Mouse (Mus musculus) olfactory bulb, adult 2 months (tissue): ENCODE measurements around the gene 5730507C01Rik.
"Not testable (repeated sequence)": the region's sequence is repeated elsewhere in the genome, so short reads cannot be mapped to it uniquely, and the experiment has no call there.

ENCODE experiments used
- CTCF ChIP-seq: fragments of 200-500 bp; IDR thresholded peaks from 2 replicates; pipeline ENCODE4 v1.5.1; 2012; ENCODE audit warnings: low read depth, mild to moderate bottlenecking, low read length, moderate library complexity; ENCODE audit not compliant: insufficient read depth
- POLR2A ChIP-seq: fragments of 200-500 bp; IDR thresholded peaks from 2 replicates; pipeline ENCODE4 v1.6.1; 2012; ENCODE audit warnings: mild to moderate bottlenecking, low read depth, low read length, moderate library complexity; ENCODE audit not compliant: insufficient read depth

DNA sequence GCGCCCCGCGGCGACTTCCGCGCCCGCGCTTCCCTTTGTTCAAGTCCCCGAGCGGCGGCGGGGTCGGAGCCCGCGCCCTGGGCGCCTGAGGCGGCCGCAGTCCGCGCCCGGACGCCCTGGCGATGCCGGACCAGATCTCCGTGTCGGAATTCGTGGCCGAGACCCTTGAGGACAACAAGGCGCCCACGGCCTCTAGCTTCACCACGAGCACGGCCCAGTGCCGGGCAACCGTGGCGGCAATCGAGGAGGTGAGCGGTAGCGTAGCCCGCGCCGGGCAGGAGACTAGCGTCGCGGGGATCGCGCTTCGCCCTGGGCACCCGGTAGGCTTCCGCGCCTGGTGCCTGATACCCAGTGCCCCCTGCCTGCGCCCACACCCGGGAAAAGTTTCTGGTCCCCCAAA is 306 bp downstream of the 5730507C01Rik start:
- TF ChIP-seq CTCF, POLR2A: not testable (repeated sequence)
